Mouse (Mus musculus) CD4-positive helper T cell, adult 2 months (primary cell): ENCODE measurements around the gene Fabp6.

Experiments
- DNase-seq: peaks from one replicate; pipeline ENCODE4 v3.0.0-alpha.2; 2012; ENCODE audit warnings: low read depth, missing footprints, low spot score

Gene Fabp6

DNA sequence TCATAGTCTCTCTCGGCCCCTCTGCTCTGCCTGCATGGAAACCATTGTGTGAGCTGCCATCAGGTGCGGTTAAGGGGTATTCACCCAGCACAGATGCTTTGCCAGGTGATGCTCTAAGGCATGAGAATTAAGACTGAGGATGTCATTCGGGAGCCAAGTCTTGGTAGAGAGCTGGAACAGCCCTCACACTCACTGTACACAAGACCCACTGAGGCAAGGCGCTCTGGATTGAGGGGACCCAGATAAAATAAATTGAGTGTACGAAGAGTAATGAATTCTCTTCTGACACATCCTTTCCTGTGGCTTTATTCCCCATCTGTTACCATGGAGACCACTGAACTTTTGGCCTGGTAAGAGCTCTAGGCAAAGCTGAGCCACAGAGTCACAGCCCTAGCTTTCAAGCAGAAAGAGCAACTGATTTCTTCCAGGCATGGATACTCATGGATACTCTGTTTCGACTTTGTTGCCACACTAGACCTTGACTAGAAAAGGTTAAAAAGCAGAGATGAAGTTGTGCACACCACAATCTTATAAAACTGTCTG is 11.7 kb downstream of the Fabp6 start:
- no peak for DNase-seq

DNA sequence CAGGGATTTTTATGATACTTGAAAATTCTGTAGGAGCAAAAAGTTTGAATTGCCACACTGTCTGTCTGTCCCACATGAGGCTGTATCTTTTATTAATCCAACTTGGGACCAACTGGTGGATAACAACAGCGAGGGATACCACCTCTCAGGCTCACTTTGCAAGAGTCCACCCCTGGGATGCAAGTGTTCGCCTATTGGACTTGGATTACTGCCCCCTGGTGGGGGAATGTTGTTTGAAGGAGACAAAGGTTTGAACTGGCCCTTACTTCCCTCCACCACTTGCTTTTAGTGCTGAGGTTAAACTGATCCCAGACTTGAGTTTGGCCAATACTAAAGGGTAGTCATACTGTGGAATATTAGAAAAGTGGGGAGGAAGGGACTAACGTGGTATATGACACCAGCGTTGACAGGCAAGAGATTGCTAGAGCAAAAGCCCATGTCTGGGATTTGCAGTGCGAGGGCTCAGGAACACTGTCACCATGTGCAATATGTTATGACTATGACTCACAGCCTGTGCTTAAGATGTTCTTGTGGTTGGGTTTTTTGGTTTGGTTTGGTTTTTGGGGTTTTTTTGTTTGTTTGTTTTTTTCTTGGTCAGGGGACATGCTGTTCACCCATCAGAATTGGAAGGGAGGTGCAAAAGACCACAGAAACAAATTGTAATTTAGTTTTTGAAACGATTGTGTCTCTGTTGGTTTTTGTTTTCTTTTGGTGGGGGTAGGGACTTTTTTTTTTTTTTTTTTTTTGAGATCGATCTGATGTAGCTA is 14.8 kb downstream of the Fabp6 start, which contains the start of gene 4933415A04Rik:
Gene 4933415A04Rik, plus strand, starts transcription at position 717 of the 767 bp plus-strand sequence.
- DNase-seq, result peak; percentile 30

DNA sequence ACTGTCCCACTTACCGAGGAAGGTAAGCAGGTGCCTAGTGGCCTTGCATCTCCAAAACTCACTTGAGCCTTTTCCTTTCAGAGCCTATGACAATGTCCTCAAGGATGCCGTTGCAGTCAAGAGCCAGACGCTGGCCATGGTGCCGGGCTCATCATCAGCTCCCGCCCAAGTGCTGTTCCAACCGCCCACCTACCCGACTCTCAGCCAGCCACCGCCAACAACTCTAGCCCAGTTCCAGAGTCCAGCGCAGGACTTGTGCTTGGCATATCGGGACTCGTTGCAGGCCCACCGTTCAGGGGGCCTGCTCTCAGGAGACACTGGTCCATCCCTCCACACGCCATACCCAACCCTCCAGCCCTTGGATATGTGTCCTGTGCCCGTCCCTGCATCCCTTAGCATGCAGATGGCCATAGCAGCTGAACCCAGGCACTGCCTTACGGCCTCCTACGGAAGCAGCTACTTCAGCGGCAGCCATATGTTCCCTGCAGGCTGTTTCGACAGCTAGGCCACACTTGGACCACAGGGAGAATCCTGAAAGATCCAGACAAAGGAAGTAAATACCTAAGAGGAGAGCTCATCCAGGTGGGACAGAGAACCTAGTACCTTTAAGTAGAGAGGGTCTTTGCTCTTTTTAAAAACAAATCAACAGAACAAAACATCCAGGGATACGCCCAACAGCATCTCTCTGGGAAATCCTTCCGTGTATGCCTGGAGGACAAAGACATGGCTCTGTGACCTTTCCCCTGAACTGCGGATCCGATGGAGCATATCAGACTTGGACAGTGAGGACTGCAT is 15.9 kb downstream of the Fabp6 start:
- no peak for DNase-seq

DNA sequence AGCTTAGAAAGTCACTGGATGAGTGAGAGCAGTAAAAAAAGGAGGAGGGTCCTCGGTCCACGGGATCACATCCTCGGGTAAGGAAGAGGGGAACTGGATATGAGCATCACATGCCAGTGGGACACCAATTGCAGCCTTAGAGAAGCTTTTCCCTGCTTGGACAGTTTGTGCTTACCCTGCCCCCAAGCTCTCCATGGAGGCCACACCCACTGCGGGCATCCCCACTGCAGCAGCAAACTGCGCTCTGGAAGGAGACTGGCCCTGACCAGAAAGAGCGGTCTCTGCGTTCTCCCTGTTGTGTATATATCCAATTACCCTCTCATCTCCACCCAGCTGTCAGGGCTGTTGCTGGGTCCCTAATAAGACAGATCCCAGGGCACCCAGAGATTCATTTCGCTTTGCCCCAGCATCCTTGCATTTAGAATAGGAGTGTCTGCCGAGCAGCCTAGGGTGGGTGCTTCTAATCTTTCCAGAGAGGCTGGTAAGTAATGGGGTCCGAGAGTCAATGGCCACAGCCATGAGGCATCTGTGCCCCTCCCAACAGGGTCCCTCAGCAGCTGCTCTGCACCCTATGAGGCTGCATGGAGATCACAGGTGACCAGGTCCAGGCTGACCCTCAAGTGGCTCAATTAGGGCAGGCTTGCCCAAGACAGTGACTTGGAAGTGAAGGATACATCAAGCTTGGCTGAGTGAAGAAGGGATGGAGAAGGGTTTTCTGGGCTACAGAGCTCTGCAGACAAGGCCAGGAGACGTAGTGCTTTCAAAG is 23.4 kb downstream of the Fabp6 start:
- DNase-seq, result no peak

DNA sequence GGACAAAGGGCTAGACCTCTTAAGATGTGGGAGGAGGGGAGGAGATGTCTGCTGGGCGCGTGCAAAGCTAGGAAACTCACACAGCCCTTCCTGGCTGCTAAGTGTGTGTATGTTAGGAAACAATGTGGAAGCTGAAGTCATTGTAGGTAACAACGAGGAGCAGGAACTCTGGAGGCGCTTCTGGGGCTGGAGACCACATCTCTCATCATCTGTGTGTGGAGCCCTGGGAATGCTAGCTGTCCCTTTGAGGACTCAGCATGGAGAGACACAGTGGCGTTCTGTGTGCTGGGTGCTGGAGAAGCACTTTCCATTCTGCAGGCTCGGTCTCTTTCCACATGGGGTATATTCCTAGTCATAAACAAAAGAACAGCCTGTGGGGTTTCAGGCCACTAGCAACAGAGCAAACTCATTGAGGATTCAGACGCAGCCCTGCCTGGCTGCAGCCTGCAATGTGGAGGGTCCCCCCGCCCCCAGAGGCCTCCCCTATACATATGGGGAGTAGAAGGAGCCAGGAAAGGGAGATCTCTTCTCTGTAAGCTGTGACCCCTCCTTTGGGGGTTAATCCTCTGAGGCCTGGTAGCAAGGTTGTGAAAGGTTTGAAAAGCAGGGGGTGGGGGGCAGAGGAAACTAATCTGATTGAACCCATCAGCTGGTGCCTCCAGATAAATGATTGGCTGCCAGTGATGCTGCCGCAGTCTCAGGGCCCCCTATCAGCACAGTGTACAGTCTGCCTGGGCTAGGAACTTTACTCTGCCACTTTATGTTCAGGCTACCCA is 25.8 kb downstream of the Fabp6 start:
- no peak for DNase-seq

DNA sequence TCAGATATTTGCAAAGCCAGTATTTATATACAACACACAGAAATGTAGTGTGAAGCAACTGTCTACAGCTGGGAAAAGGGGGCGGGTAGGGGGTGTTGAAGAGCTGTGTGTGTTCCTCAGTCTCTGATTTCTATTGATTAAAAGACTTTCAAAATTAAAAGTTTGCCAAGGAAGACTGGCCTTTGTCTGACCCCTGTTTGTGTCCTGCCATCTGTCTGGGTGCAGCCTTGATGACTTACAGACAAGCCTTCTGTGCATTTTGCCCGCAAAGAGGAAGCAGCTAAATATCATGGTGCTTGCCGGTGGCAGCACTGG is 26.3 kb downstream of the Fabp6 start:
- no peak for DNase-seq

DNA sequence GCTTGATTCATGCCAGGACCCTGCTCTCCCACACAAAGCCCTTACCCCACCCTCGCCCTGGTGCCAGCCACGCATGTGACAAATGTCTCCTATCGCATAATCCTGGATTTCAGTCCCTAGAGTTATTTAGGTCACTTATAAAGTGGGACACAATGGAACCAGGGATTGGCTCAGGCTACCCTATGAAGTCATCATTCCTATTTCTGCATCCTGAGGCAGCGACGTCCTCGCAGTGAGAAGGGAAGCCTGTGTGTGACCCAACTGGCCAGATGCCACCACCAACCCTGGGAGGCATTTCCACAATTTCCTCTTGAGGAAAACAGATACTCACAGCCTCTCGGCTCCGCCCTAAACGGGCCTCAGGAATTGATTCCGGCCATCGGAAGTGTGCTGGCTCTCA is 31.7 kb downstream of the Fabp6 start:
- DNase-seq, result no peak

DNA sequence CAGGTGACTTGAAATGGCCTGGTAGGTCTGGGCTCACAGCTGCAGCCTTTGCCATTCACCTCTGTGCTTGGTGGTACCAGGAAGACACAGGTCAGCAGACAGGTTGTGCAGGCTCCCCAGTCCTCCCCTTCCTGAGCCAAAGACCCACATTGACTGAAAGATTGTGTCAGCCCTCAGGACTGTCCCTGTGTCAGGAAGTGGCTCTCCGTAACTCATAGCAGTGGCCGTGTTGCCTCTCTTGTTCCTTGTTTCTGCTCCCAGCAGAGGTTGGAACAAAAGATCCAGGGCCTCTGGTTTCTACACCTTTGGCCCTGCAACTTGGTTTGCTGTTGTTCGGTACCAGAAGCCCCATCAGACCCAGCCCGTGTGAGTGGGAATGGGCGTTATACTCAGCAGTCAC is 32.2 kb downstream of the Fabp6 start:
- DNase-seq, result no peak

DNA sequence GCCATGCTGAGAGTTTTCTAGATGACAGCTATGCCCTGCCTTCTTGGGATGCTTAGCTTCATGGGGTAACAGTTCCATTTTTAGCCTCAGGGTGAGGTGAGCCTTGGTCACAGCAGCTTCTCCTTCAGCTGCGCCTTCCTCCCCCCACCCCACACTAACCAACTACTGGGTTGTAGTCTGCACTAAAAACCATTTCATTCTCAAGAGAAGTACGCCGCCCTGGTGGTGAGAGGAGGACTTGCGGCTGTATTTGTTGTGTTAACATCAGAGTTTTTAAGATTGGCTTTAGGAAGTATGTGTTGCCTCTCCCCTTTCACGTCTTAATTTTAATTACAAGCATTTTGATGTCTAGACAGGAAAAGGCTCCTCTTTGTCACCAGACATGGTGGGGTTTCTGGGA is 33.1 kb downstream of the Fabp6 start:
- DNase-seq, result peak; percentile 32

DNA sequence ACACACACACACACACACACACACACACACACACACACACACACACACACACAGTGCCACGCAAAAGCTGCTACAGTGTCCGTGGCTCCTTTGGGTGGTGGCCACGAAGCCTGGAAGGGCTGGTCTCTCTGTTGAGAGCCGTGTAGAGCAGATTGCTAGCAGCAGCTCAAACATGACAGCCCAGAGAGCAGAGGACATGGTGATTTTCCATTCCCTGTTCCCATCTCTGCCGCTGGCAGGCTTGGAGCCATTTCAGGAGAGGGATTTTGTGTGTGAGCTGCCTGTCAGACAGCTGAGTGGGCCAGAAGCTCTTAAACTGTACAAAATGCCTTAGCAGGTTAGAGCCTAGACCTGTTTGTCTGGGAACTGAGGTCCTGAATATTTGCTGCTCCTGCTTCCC is 34.6 kb downstream of the Fabp6 start:
- no peak for DNase-seq

DNA sequence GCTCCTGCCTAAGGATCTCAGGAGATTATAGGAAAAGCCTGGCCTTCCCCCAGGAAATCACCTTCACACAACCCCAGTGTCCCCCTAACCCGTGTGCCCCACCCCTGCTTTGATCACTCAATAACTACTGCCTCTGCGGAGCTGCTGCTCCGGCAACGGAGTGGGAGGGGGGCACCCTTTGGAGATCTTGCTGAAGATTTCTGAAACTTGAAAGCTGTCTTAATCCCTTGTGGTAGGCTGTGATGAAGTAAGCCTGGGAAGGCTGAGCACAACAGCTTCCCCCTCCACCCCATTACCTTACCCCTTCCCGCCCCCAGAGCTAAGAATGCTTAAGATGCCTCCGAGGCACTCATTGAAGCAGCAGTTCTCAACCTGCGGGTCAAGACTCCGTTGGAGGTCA is 35.5 kb downstream of the Fabp6 start:
- no peak for DNase-seq

DNA sequence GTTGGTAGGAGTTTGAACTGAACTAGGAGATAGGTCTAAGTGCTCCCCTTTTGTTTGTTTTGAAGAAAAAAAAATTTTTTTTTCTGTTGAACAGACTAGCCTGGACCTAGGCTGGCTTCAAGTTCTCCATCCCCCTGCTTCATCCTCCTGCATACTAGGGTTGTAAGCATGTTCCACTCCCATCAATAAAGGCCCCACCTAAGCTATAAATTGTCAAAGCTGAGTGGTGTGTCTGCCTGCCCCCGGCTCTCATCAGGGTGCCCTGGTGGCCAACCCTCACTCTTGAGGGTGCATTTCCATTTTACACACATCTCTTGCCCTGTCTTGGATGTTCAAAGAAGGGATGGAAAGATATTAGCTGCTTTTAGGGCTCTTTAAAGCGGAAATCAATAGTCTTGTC is 35.9 kb downstream of the Fabp6 start:
- no peak for DNase-seq

DNA sequence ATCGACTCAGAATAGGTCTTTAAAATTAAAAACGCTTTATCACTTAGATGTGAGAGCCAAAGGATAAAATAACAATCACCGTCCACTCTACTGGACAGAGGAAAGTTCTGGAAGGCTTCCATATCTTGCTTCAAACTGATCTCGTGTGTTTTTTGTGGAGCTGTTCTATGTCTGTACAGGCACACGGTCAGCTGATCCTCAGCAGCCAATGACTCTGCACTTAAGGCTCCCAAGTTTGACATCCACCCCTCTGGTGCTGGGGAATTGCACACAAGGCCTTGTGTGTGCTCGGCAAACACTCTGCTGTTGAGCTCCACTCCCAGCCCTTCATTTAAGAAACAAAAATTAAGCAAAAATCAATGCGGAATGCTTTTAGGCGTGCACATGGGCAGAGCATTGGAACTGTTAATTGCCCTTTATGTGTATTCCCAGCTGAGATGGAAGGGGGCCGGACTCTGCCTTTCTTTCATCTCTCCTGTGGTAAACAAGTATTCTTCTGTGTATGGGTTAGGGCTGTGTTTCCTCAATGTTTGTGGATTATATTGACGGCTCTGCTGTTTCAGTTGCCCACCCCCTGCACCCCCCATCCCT is 37.6 kb downstream of the Fabp6 start:
- no peak for DNase-seq

DNA sequence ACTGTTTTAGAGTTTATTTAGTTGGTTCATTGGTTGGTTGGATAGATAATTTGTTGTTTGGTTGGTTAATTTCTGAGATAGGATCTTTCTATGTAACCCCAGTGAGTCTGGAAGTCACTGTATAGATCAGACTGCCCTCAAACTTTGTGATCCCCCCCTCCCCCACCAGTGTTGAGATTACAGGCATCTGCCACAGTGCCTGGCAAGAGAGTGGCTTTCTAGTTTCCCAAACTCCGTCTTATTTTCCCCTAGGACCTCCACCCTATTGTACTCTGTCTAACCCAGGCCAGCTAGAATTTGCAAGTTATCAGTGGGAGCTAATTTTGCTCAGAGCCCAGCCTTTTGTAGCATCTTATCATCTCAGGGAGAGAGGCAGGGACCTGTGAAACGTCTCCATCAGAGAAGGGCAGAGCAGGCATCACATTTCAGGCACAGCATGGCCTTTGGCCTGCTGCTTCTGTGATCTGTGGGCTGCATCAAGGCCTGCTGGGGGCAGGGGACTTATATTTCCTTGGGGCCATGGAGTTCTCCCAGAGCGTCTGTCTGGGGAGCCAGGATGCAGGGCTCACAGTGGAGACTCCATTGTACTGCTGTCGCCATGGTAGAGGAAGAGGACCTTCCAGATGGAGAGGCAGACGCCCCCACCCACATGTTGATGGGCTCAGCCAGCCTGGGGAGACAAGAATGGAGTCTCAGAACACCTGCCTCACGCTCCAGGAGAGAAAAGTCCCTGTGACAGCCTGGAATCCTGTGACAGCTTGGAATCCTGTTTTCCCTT is 41.6 kb downstream of the Fabp6 start:
- no peak for DNase-seq

DNA sequence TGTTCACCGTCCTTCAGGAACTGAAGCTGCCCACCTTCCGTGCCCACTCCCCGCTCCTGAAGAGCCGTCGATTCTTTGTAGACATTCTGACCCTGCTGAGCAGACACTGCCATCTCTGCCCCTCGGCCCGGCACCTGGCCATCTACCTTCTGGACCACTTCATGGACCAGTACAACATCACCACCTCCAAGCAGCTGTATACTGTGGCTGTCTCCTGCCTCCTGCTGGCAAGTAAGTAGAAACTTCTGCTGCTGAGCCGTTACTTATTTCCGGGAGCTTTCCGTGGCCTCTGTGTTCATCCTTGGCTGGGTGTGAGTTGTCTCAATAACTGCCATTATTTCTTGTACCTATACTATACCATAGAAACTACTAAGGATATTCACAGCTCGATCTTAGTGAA is 44.8 kb downstream of the Fabp6 start:
- DNase-seq, result no peak

DNA sequence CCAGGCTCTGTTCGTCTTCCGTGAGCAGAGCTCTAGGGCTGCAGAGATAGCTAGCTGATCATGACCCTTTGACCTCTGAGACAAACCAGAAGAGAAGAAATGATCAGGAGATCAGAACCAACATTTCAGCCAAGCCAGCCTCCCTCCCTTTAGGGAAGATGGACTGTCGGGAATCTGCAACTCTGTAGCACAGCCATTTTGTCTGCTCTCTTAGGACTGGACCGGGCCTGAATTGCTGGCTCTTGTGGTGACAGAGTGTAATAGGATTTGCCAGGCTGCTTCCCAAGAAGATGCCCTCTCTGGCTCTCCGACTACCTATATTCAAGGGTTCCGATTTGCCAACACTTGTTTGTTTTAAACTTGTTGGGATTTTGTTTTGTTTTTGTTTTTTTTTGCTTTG is 48.7 kb downstream of the Fabp6 start:
- no peak for DNase-seq

DNA sequence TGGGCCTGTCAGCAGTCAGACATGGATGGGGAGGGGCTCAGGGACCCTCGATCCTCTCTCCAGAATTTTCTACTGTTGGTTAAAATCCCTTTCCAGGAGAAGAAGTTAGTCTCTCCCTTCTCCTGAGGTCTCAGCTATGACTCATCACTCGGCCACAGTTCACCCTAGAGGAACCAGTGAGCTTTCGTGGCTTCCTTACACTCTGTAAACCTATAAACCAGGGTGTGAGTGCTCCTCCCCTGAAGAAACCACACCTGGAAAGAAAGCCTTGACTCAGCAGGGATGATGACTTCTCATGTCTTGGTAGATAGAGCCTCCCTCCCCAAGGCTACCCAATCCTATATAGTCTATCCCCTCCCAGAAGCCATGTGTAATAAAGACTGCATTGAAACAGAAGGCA is 49.6 kb downstream of the Fabp6 start:
- no peak for DNase-seq

DNA sequence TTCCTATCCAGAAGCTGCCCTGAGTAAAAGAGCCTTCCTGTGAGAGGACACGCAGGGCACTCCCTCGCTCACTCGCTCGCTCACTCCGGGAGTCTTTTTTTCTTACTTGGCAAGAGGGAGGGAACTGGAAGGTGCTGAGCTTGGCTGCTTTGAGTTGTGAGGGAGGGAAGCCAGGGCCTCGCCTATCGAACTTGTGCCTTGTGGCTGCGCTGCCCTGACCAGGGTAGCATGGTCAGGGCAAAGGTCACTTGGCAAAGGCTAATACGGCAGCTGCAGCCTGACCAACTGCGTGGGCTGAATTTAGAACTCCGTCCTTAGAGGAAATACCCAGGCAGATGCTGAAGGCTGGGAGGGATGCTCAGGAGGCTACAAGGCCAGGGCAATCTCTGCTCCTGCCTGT is 51.6 kb downstream of the Fabp6 start:
- DNase-seq, result no peak

DNA sequence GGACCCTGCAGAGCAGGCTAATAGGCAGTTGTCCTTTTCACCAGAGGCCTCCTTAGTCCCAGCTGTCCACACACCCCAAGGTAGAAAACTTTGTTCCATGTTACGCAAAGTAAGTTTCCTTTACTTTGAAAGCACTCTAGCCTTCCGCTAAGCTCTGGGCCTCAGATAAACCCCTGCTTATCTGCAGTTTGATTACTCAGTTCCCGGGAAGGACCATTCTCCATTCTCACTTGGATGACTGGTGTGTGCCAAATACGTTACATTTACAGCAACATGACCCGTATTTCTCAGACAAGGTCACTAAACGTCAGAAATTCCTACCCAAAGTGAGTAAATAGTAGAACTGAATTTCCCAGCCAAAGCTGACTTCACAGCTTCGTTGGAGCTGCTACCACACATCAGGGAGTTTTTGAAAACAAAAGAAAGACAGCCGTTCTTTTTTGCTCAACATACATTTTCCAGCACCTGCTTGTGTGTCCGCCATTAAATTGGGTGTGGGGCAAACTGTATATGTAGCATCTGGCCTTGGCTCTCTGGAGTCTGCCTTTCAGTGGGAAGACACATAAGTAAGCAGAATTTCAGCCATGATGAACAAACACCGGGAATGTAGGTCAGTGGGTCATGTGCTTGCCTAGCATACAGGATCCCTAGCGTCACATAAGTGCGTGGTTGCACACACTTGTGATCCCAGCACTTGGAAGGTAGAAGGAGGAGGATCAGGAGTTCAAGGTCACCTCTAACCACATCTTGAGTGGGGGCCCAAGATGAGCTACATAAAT is 52.5 kb downstream of the Fabp6 start:
- DNase-seq, result no peak

DNA sequence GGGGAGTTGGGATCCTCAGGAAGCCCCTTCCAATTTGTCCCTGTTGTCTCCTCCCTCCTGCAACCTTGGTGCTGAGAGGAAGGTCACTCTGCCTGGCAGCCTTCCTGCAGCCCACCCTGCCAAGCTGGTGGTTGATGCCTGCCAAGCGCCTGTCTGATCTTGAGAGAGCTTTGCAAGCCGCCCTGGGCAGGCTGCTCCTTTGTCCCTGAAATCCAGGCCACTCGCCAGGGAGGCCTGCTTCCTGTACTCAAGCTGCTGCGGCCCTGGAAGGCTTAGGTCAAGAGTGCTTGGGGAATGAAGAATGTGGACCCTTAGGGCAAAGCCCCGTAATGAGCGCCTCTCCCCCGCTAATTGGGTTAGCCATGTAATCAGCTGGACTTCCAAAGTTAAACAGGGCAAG is 53.2 kb downstream of the Fabp6 start:
- DNase-seq, result no peak
